Mouse (Mus musculus) liver, embryonic 11.5 days (tissue): Measurements from ENCODE around the gene Wwox. TPM values are rescaled to one million over a fixed set of nuclear protein-coding genes. Genes with fewer than 3 reads are reported as not detected.

ENCODE experiments used
- ATAC-seq: fragments of 200-750 bp; cut with Nextera tagmentation; replicated peaks from 2 replicates; pipeline ENCODE4 v1.8.0; 2017; ENCODE audit warnings: moderate number of reproducible peaks, mild to moderate bottlenecking, moderate TSS enrichment, moderate library complexity; ENCODE audit not compliant: low FRiP score
- DNase-seq: peaks from one replicate; pipeline ENCODE4 v3.0.0-alpha.2; 2017; ENCODE audit warnings: low spot score
- H3K27ac ChIP-seq: fragments of 300-500 bp; sonication (generic); 2 replicates; pipeline ENCODE4 v1.5.1; 2014; ENCODE audit warnings: mild to moderate bottlenecking, low read depth, low read length, control low read depth
- H3K27me3 ChIP-seq: fragments of 300-500 bp; sonication (generic); replicated peaks from 2 replicates; pipeline ENCODE4 v1.6.1; 2014; ENCODE audit warnings: low read length, mixed read lengths; ENCODE audit not compliant: control insufficient read depth, insufficient read depth
- H3K36me3 ChIP-seq: fragments of 300-500 bp; sonication (generic); 2 replicates; pipeline ENCODE4 v1.6.1; 2014; ENCODE audit warnings: mild to moderate bottlenecking, low read length, moderate library complexity, mixed read lengths; ENCODE audit not compliant: control insufficient read depth, insufficient read depth
- H3K4me1 ChIP-seq: fragments of 300-500 bp; sonication (generic); replicated peaks from 2 replicates; pipeline ENCODE4 v1.6.1; 2014; ENCODE audit warnings: low read length, mixed read lengths; ENCODE audit not compliant: control insufficient read depth, insufficient read depth
- H3K4me2 ChIP-seq: fragments of 300-500 bp; sonication (generic); 2 replicates; pipeline ENCODE4 v1.6.1; 2014; ENCODE audit warnings: mild to moderate bottlenecking, control low read depth, moderate library complexity
- H3K4me3 ChIP-seq: fragments of 300-500 bp; sonication (generic); 2 replicates; pipeline ENCODE4 v1.5.1; 2014; ENCODE audit warnings: low read depth, low read length, control low read depth
- H3K9ac ChIP-seq: fragments of 300-500 bp; sonication (generic); 2 replicates; pipeline ENCODE4 v1.6.1; 2014; ENCODE audit warnings: low read depth, low read length, control low read depth
- H3K9me3 ChIP-seq: fragments of 300-500 bp; sonication (generic); 2 replicates; pipeline ENCODE4 v1.6.1; 2016; ENCODE audit warnings: low read length, inconsistent platforms, mixed read lengths; ENCODE audit not compliant: control insufficient read depth
- WGBS: fragments of 180-500 bp; shearing (Covaris S2); extraction: QIAGEN DNeasy Blood & Tissue Kit; methylation state at CpG from one replicate; pipeline ENCODE4 v1.1.7; 2014; 5-methylcytosine and 5-hydroxymethylcytosine counted together
- polyA plus RNA-seq: library from polyadenylated mRNA; unstranded; fragments of >200 nt; fragmentation: Nextera tagmentation; extraction: Ambion mirVana; gene quantifications from 2 replicates; pipeline ENCODE4 v1.2.1, GENCODE M21; 2014

Wwox gene
- polyA plus RNA-seq, 1 experiment from 2014 or later: 7.3 TPM

GRCm38 (mm10) chr8:114418904-114419303 is 20.6 kb upstream of the Wwox start:
- Histone ChIP-seq H3K4me1 (no peaks in the 10 kb centered on the region), H3K9ac (no peak overlapping the region), H3K27ac (no peak overlapping the region), H3K36me3 (no peaks in the 10 kb centered on the region), H3K4me3 (no peak overlapping the region), H3K9me3 (no peaks in the 10 kb centered on the region), H3K27me3 (no peaks in the 10 kb centered on the region), H3K4me2 (no peak overlapping the region)
- DNase-seq (no peak), ATAC-seq (no peak)
- WGBS: 55% methylated on average over 6 of the region's 6 CpGs

GRCm38 (mm10) chr8:114421544-114421943 is 17.9 kb upstream of the Wwox start:
- no peak for ATAC-seq
- no peaks in the 10 kb centered on the region for H3K36me3 ChIP-seq
- no peak overlapping the region for H3K27ac ChIP-seq
- no peak overlapping the region for H3K4me2 ChIP-seq
- H3K4me3 ChIP-seq: no peak overlapping the region
- no peaks in the 10 kb centered on the region for H3K9me3 ChIP-seq
- no peaks in the 10 kb centered on the region for H3K27me3 ChIP-seq
- WGBS: 56% methylated on average over 4 of the region's 4 CpGs
- no peak overlapping the region for H3K9ac ChIP-seq
- no peak for DNase-seq
- H3K4me1 ChIP-seq: no peaks in the 10 kb centered on the region

DNA sequence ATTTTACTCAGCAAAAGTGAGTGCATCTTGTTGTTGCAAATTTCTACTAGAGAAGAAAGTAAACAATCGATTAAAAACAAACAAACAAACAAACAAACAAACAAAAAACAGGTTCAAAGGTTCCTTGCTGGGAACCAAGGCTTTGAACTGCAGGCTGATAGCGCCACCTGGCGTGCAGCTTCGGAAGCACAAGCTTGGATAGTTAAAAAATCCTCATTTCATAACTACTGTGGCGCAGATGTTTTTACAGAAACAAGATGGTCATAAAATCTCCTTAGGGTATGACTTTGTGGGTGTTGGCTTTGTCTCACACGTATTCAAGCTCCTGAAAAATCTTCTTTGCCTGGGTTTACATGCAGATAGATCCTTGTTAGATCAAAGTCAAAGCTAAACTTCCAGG is 1.2 kb upstream of the Wwox start:
- Histone ChIP-seq H3K9ac (no peak overlapping the region), H3K27ac (no peak overlapping the region), H3K4me1 (peaks cover 6% of the 10 kb centered on the region), H3K36me3 (no peaks in the 10 kb centered on the region), H3K4me2 (no peak overlapping the region), H3K4me3 (no peak overlapping the region), H3K9me3 (no peaks in the 10 kb centered on the region), H3K27me3 (no peaks in the 10 kb centered on the region)
- DNase-seq: peak; percentile 52
- ATAC-seq: no peak
- WGBS: 11% methylated on average over 6 of the region's 6 CpGs

GRCm38 (mm10) chr8:114440205-114440589 is 742 bp downstream of the Wwox start:
- Histone ChIP-seq H3K9ac (peak overlapping the region; percentile 88), H3K27ac (no peak overlapping the region), H3K27me3 (no peaks in the 10 kb centered on the region), H3K4me2 (peak overlapping the region; percentile 88), H3K36me3 (no peaks in the 10 kb centered on the region), H3K4me3 (peak overlapping the region; percentile 82), H3K9me3 (no peaks in the 10 kb centered on the region), H3K4me1 (peaks cover 6% of the 10 kb centered on the region)
- DNase-seq (no peak), ATAC-seq (peak; percentile 35; the same call in 1 of the 2 replicates)
- 18% methylated on average over 5 of the region's 5 CpGs for WGBS

- WGBS: 67% methylated on average over 4 of the region's 4 CpGs
- Histone ChIP-seq H3K27ac (no peak overlapping the region), H3K36me3 (no peaks in the 10 kb centered on the region), H3K27me3 (no peaks in the 10 kb centered on the region), H3K4me2 (no peak overlapping the region), H3K4me3 (no peak overlapping the region), H3K9ac (no peak overlapping the region), H3K4me1 (peaks cover 6% of the 10 kb centered on the region), H3K9me3 (no peaks in the 10 kb centered on the region)
- DNase-seq (no peak), ATAC-seq (no peak)
Observed at GRCm38 (mm10) chr8:114441616-114442015, 2.2 kb downstream of the Wwox start.

DNA sequence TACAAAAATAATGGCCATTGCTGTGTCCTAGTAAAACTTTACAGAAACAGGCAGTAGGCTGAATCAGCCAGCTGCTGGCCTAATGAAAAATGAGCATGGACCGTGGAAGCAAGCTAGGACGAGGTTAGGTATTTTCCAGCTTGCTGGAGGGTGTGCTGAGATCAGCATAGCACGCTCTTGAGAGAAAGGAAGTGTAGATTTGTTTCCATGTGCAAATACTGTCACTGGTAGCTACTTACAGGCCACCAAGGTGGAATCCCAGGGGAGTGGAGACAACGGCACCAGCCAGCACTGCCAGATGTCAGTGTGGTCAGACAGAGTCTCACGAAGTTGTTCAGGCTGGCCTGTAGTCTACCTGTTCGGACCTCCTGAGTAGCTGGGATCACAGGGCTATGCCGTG is 7.4 kb downstream of the Wwox start:
- Histone ChIP-seq H3K27ac (no peak overlapping the region), H3K27me3 (no peaks in the 10 kb centered on the region), H3K9me3 (no peaks in the 10 kb centered on the region), H3K9ac (no peak overlapping the region), H3K4me2 (no peak overlapping the region), H3K4me1 (no peaks in the 10 kb centered on the region), H3K36me3 (no peaks in the 10 kb centered on the region), H3K4me3 (no peak overlapping the region)
- DNase-seq (no peak), ATAC-seq (no peak)
- WGBS: 84% methylated on average over 7 of the region's 7 CpGs

GRCm38 (mm10) chr8:114452278-114452677 is 12.8 kb downstream of the Wwox start:
- ATAC-seq (no peak), DNase-seq (no peak)
- Histone ChIP-seq H3K27me3 (no peaks in the 10 kb centered on the region), H3K9me3 (no peaks in the 10 kb centered on the region), H3K36me3 (no peaks in the 10 kb centered on the region), H3K9ac (no peak overlapping the region), H3K4me1 (no peaks in the 10 kb centered on the region; the same call in 1 of the 2 replicates), H3K27ac (no peak overlapping the region), H3K4me3 (no peak overlapping the region), H3K4me2 (no peak overlapping the region)
- WGBS: 90% methylated on average over 8 of the region's 8 CpGs

DNA sequence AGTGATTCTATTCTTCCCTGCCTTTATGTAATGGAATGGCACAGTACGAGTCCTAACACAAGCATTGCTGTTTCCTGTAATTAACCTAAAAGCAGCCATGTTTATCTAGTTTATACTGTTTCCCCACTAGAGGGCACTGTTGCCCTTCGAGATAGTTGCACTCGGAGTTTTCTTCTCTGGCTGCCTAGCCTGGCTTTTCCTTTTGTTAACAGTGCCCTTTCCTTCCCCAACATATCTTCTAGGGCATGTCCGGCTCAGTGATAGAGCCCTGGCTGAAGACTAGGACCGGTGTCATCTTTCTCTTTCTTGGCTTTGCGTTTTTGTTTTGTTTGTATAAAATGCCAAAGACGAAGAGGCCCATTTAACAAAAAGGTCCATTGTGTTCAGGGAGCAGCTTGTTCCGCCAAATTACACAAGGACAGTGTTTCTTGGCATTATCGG is 13.3 kb downstream of the Wwox start:
- Histone ChIP-seq H3K4me2 (no peak overlapping the region), H3K4me3 (no peak overlapping the region), H3K9me3 (no peaks in the 10 kb centered on the region), H3K4me1 (no peaks in the 10 kb centered on the region; the same call in 1 of the 2 replicates), H3K36me3 (no peaks in the 10 kb centered on the region), H3K27me3 (no peaks in the 10 kb centered on the region), H3K9ac (no peak overlapping the region), H3K27ac (no peak overlapping the region)
- WGBS: 25% methylated on average over 9 of the region's 9 CpGs
- DNase-seq: peak; percentile 64
- ATAC-seq: 0 out of 2 replicates have a peak, but pooled peaks have one; percentile 22

- Histone ChIP-seq H3K9me3 (no peaks in the 10 kb centered on the region), H3K9ac (no peak overlapping the region), H3K4me3 (no peak overlapping the region), H3K27me3 (no peaks in the 10 kb centered on the region), H3K27ac (no peak overlapping the region), H3K36me3 (no peaks in the 10 kb centered on the region), H3K4me1 (peaks cover 4% of the 10 kb centered on the region), H3K4me2 (no peak overlapping the region)
- no peak for DNase-seq
- 91% methylated on average over 8 of the region's 8 CpGs for WGBS
- no peak for ATAC-seq
Observed at GRCm38 (mm10) chr8:114455302-114455701, 15.8 kb downstream of the Wwox start.
